Mouse (Mus musculus) midbrain, embryonic 16.5 days (tissue): ENCODE data around the gene Dennd4b. TPM values are rescaled to one million over a fixed set of nuclear protein-coding genes. Genes with fewer than 3 reads are reported as not detected.

ENCODE experiments used
- ATAC-seq: fragments of 200-750 bp; cut with Nextera tagmentation; 2 replicates; pipeline ENCODE4 v1.8.0; 2017; ENCODE audit warnings: moderate TSS enrichment
- H3K27ac ChIP-seq: fragments of 300-500 bp; sonication (generic); 2 replicates; pipeline ENCODE4 v1.5.1; 2014; ENCODE audit warnings: mild to moderate bottlenecking, low read length, mixed read lengths
- H3K27me3 ChIP-seq: fragments of 300-500 bp; sonication (generic); 2 replicates; pipeline ENCODE4 v1.6.1; 2014; ENCODE audit warnings: low read depth, low read length, mixed read lengths; ENCODE audit not compliant: control insufficient read depth, insufficient read depth
- H3K36me3 ChIP-seq: fragments of 300-500 bp; sonication (generic); 2 replicates; pipeline ENCODE4 v1.6.1; 2014; ENCODE audit warnings: mild to moderate bottlenecking, low read length, moderate library complexity, mixed read lengths; ENCODE audit not compliant: control insufficient read depth, insufficient read depth
- H3K4me1 ChIP-seq: fragments of 300-500 bp; sonication (generic); 2 replicates; pipeline ENCODE4 v1.6.1; 2014; ENCODE audit warnings: mild to moderate bottlenecking, low read length, mixed read lengths; ENCODE audit not compliant: control insufficient read depth, insufficient read depth
- H3K4me2 ChIP-seq: fragments of 300-500 bp; sonication (generic); 2 replicates; pipeline ENCODE4 v1.6.1; 2014; ENCODE audit warnings: mild to moderate bottlenecking, low read length, mixed read lengths
- H3K4me3 ChIP-seq: fragments of 300-500 bp; sonication (generic); 2 replicates; pipeline ENCODE4 v1.5.1; 2014; ENCODE audit warnings: low read depth, mild to moderate bottlenecking, low read length, moderate library complexity, mixed read lengths
- H3K9ac ChIP-seq: fragments of 300-500 bp; sonication (generic); 2 replicates; pipeline ENCODE4 v1.6.1; 2014; ENCODE audit warnings: low read depth, low read length, mixed read lengths
- H3K9me3 ChIP-seq: fragments of 300-500 bp; sonication (generic); replicated peaks from 2 replicates; pipeline ENCODE4 v1.6.1; 2014; ENCODE audit warnings: mild to moderate bottlenecking, low read length, mixed read lengths; ENCODE audit not compliant: control insufficient read depth, poor library complexity, severe bottlenecking
- WGBS: fragments of 180-500 bp; shearing (Covaris S2); extraction: QIAGEN DNeasy Blood & Tissue Kit; methylation state at CpG from one replicate; pipeline ENCODE4 v1.1.7; 2014; 5-methylcytosine and 5-hydroxymethylcytosine counted together
- polyA plus RNA-seq: library from polyadenylated mRNA; unstranded; fragments of >200 nt; fragmentation: Nextera tagmentation; extraction: Ambion mirVana; gene quantifications from 2 replicates; pipeline ENCODE4 v1.2.1, GENCODE M21; 2015

Gene Dennd4b
- polyA plus RNA-seq, 1 experiment from 2014 or later: 7.8 TPM

- Histone ChIP-seq H3K36me3 (peaks cover 6% of the 10 kb centered on the region), H3K4me2 (peak overlapping the region; percentile 66), H3K4me1 (peaks cover 6% of the 10 kb centered on the region), H3K27ac (peak overlapping the region; percentile 50), H3K9me3 (no peaks in the 10 kb centered on the region), H3K9ac (peak overlapping the region; percentile 66; the same call in 1 of the 2 replicates), H3K27me3 (no peaks in the 10 kb centered on the region), H3K4me3 (peak overlapping the region; percentile 56)
- whole genome bisulfite sequencing: 16% methylated on average over 8 of the region's 8 CpGs
- no peak for ATAC-seq
These were observed 33.9 kb upstream of the Dennd4b start for GRCm38 (mm10) chr3:90231075-90231474.

GRCm38 (mm10) chr3:90231507-90232333, 33.3 kb upstream of the Dennd4b start, which contains the start of gene Jtb:
Gene Jtb (plus strand): TSS chr3:90231597.
- H3K4me3 ChIP-seq: peak within 1 kb of the TSS; percentile 56
- H3K4me1 ChIP-seq: peaks cover 6% of the 10 kb centered on the region
- ATAC-seq: peak; percentile 99
- peak within 1 kb of the TSS; percentile 66 for H3K4me2 ChIP-seq
- under 1% methylated on average over 61 of the region's 61 CpGs for whole genome bisulfite sequencing
- peak within 1 kb of the TSS; percentile 66 for H3K9ac ChIP-seq
- peaks cover 8% of the 10 kb centered on the region for H3K36me3 ChIP-seq
- H3K9me3 ChIP-seq: no peaks in the 10 kb centered on the region
- H3K27ac ChIP-seq: peak within 1 kb of the TSS; percentile 80
- H3K27me3 ChIP-seq: no peaks in the 10 kb centered on the region

- peaks cover 2% of the 10 kb centered on the region; the same call in 1 of the 2 replicates for H3K36me3 ChIP-seq
- ATAC-seq: no peak
- H3K4me1 ChIP-seq: peaks cover 7% of the 10 kb centered on the region; the same call in 1 of the 2 replicates
- H3K27me3 ChIP-seq: no peaks in the 10 kb centered on the region
- no peaks in the 10 kb centered on the region for H3K9me3 ChIP-seq
- no peak overlapping the region for H3K9ac ChIP-seq
- WGBS: 86% methylated on average over 2 of the region's 2 CpGs
- H3K4me3 ChIP-seq: no peak overlapping the region
- no peak overlapping the region for H3K27ac ChIP-seq
- H3K4me2 ChIP-seq: no peak overlapping the region
These were observed 23.7 kb upstream of the Dennd4b start for GRCm38 (mm10) chr3:90241251-90241650.

GRCm38 (mm10) chr3:90241669-90242358, 23.2 kb upstream of the Dennd4b start:
- Histone ChIP-seq H3K9me3 (no peaks in the 10 kb centered on the region), H3K4me1 (peaks cover 7% of the 10 kb centered on the region; the same call in 1 of the 2 replicates), H3K27ac (no peak overlapping the region), H3K4me3 (no peak overlapping the region), H3K27me3 (no peaks in the 10 kb centered on the region), H3K36me3 (no peaks in the 10 kb centered on the region), H3K9ac (no peak overlapping the region), H3K4me2 (no peak overlapping the region)
- WGBS: 89% methylated on average over 10 of the region's 10 CpGs
- no peak for ATAC-seq

GRCm38 (mm10) chr3:90242984-90243775, 21.8 kb upstream of the Dennd4b start, which contains the start of gene Creb3l4:
Gene Creb3l4 (minus strand): TSS chr3:90243512.
- ATAC-seq: peak; percentile 31; the same call in 1 of the 2 replicates

GRCm38 (mm10) chr3:90245406-90245805, 19.6 kb upstream of the Dennd4b start:
- Histone ChIP-seq H3K4me2 (no peak overlapping the region), H3K9ac (no peak overlapping the region), H3K4me1 (peaks cover 20% of the 10 kb centered on the region), H3K27me3 (no peaks in the 10 kb centered on the region), H3K9me3 (no peaks in the 10 kb centered on the region), H3K4me3 (no peak overlapping the region), H3K27ac (no peak overlapping the region), H3K36me3 (no peaks in the 10 kb centered on the region)
- no peak for ATAC-seq
- WGBS: 80% methylated on average over 2 of the region's 2 CpGs

More at GRCm38 (mm10) chr3:90242984-90243775, 21.8 kb upstream of the Dennd4b start, which contains the start of gene Creb3l4:
- no peak within 1 kb of the TSS for H3K27ac ChIP-seq
- peaks cover 9% of the 10 kb centered on the region; the same call in 1 of the 2 replicates for H3K4me1 ChIP-seq
- WGBS: 2% methylated on average over 19 of the region's 19 CpGs
- H3K4me2 ChIP-seq: peak within 1 kb of the TSS; percentile 65
- H3K4me3 ChIP-seq: peak within 1 kb of the TSS; percentile 31
- H3K36me3 ChIP-seq: no peaks in the 10 kb centered on the region
- H3K9me3 ChIP-seq: no peaks in the 10 kb centered on the region
- peak within 1 kb of the TSS; percentile 47; the same call in 1 of the 2 replicates for H3K9ac ChIP-seq
- no peaks in the 10 kb centered on the region for H3K27me3 ChIP-seq

GRCm38 (mm10) chr3:90247630-90247959, 17.4 kb upstream of the Dennd4b start:
- WGBS: 0% methylated on average over 3 of the region's 3 CpGs
- no peak for ATAC-seq
- H3K4me2 ChIP-seq: peak overlapping the region; percentile 73

GRCm38 (mm10) chr3:90247960-90248745, 16.8 kb upstream of the Dennd4b start, which contains the start of gene Slc39a1:
Gene Slc39a1 (plus strand): TSS chr3:90248172.
- Histone ChIP-seq H3K9me3 (no peaks in the 10 kb centered on the region), H3K4me2 (peak within 1 kb of the TSS; percentile 73), H3K4me3 (peak within 1 kb of the TSS; percentile 72), H3K27ac (peak within 1 kb of the TSS; percentile 82), H3K36me3 (no peaks in the 10 kb centered on the region), H3K4me1 (peaks cover 15% of the 10 kb centered on the region), H3K27me3 (no peaks in the 10 kb centered on the region), H3K9ac (peak within 1 kb of the TSS; percentile 86)
- ATAC-seq: peak; percentile 95
- under 1% methylated on average over 36 of the region's 44 CpGs for WGBS

More at GRCm38 (mm10) chr3:90247630-90247959, 17.4 kb upstream of the Dennd4b start:
- Histone ChIP-seq H3K9ac (peak overlapping the region; percentile 61), H3K9me3 (no peaks in the 10 kb centered on the region), H3K27me3 (no peaks in the 10 kb centered on the region), H3K4me3 (peak overlapping the region; percentile 72), H3K36me3 (no peaks in the 10 kb centered on the region), H3K27ac (peak overlapping the region; percentile 82), H3K4me1 (peaks cover 19% of the 10 kb centered on the region)
